Mouse (Mus musculus) brain, embryonic 14.5 days (tissue): ENCODE results near the gene Spint3. TPM values are rescaled to one million over a fixed set of nuclear protein-coding genes. Genes with fewer than 3 reads are reported as not detected.
A peak's percentile ranks its signal among the peaks of the same experiment; 100 is the strongest.

Experiments
- DNase-seq: peaks from one replicate; pipeline ENCODE4 v3.0.0-alpha.2; 2011; ENCODE audit warnings: low read depth
- CTCF ChIP-seq: fragments of 200-500 bp; IDR thresholded peaks from 2 replicates; pipeline ENCODE4 v1.5.1; 2012; ENCODE audit warnings: inconsistent platforms, mild to moderate bottlenecking, moderate library complexity, borderline replicate concordance; ENCODE audit not compliant: insufficient read depth, insufficient read length; ENCODE audit errors: extremely low read depth
- POLR2A ChIP-seq: fragments of 200-500 bp; IDR thresholded peaks from 2 replicates; pipeline ENCODE4 v1.6.1; 2012; ENCODE audit warnings: mild to moderate bottlenecking, inconsistent platforms, borderline replicate concordance; ENCODE audit not compliant: poor library complexity, insufficient read depth, insufficient read length, severe bottlenecking; ENCODE audit errors: extremely low read depth
- polyA plus RNA-seq: library from polyadenylated mRNA; depleted of rRNA; stranded (reverse); fragments of >200 nt; gene quantifications from 2 replicates; pipeline ENCODE4 v1.2.3, GENCODE M21; 2012; rRNA removed

Spint3 gene
- polyA plus RNA-seq, 1 experiment = not detected

DNA sequence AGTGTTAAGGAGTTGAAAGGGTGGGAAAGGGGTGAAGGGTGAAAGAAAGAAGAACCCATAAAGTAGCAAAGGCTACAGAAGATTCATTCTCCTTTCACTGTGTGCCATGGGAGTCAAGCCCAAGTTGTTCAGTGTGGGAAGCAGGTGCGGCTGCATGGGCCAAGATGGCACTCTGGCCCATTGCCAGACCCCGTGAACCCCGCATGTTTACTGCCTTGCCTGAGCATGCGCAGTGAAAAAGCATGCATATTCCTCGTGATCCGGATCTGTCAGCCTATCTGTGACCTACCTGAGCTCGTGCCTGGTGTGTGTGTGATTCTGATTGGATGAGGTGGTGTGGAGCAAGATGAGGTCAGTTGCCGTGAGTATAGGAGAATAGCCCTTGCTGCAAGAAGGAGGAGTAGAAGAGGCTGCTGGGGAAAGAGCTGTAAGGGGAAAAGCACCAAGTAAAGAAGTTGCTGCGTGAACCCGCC is 49.9 kb downstream of the Spint3 start:
- TF ChIP-seq CTCF = no peak
- no peak for TF ChIP-seq POLR2A
- DNase-seq = peak; percentile 32

DNA sequence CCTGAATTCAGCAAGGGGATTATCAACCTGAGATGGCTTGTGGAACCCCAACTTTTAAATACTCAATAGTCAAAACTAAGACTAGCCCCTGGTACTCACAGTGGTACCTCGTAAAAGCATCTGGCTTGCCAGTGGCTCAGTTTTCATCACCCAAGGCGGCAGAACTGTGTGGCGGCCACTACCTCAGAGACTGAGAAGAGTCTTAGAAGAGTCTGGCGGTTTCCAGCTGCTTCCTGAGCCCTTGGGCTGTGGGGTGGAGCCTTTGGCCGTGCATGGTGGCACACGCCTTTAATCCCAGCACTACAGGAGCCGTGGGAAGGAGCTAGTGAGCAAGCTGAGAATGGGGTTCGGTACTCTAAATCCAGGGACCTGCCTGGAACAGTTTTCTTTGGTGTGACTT is 51.0 kb downstream of the Spint3 start:
- DNase-seq = no peak
- no peak for TF ChIP-seq POLR2A
- no peak for TF ChIP-seq CTCF

DNA sequence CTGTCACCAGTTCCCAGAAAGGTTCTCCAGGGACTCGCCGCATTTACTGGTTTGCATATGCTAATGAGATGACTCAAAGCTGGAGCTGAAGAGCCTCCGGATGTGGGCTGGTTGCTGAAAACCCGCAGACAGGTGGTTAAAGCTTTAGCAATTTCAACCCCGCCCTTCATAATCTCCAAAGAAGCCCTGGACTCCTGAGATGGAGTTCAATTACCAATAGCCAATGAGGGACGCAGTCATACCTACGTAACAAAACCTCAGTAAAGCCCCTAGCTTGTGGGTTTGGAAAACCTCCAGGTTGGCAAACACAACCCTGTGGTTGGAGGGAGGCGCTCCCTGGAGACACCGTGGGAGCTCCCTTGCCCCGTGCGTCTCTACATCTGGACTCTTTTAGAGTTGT is 51.4 kb downstream of the Spint3 start:
- TF ChIP-seq CTCF (no peak), POLR2A (no peak)
- DNase-seq = peak; percentile 19

DNA sequence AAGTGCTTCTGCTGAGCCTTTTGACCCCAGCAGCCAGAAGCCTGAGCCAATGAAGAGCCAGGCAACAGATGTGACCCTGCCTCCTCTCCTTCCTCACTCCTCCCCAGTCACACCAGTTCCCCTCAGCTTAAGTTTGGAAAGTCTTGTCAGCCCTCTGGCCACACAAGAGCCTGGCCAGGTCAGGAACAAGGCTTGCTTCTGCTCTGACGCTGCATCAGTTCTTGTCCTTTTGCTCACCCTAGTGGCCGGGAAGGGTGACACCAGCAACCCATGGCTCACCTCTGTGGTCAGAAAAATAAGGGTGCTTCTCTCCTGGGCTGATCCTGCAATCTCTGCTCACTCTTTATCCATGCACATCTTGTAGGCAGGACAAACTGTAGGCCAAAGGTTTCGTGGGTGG is 52.5 kb downstream of the Spint3 start:
- peak; percentile 38 for DNase-seq
- peak; percentile 63; the same call in 1 of the 2 replicates for TF ChIP-seq CTCF
- TF ChIP-seq POLR2A = no peak

Other genes starting within 250 kb of the Spint3 start
- not detected in 2 replicates for gene Svs5, start 240.7 kb downstream of the Spint3 start, polyA plus RNA-seq
- gene Slpi, start 184.4 kb downstream of the Spint3 start, polyA plus RNA-seq = 0.22 TPM in 1 of 2 replicates, not detected in the other
- 0.04 and 0.10 TPM in 2 replicates for gene Rbpjl, start 170.3 kb downstream of the Spint3 start, polyA plus RNA-seq
- gene Matn4, start 168.3 kb downstream of the Spint3 start, polyA plus RNA-seq = 1.8 and 2.5 TPM in 2 replicates
- gene Sdc4, start 129.6 kb downstream of the Spint3 start, polyA plus RNA-seq = 2.3 and 3.7 TPM in 2 replicates
- gene Sys1, start 116.5 kb downstream of the Spint3 start, polyA plus RNA-seq = 69.6 and 82.0 TPM in 2 replicates
- gene Gm20458, start 112.5 kb downstream of the Spint3 start, polyA plus RNA-seq = 8.0 and 10.2 TPM in 2 replicates
- gene Trp53tg5, start 99.7 kb downstream of the Spint3 start, polyA plus RNA-seq = not detected in 2 replicates
- gene Dbndd2, start 87.4 kb downstream of the Spint3 start, polyA plus RNA-seq = 11.4 and 13.1 TPM in 2 replicates
- gene Pigt, start 75.9 kb downstream of the Spint3 start, polyA plus RNA-seq = 109 and 155 TPM in 2 replicates
- gene Wfdc2, start 11.0 kb downstream of the Spint3 start, polyA plus RNA-seq = 3.9 and 5.3 TPM in 2 replicates
- gene Wfdc6a, start 12.0 kb upstream of the Spint3 start, polyA plus RNA-seq = not detected in 2 replicates
- not detected in 2 replicates for gene Eppin, start 20.1 kb upstream of the Spint3 start, polyA plus RNA-seq
- gene Wfdc6b, start 40.1 kb upstream of the Spint3 start, polyA plus RNA-seq = not detected in 2 replicates
- gene Wfdc8, start 40.2 kb upstream of the Spint3 start, polyA plus RNA-seq = not detected in 2 replicates
- not detected in 2 replicates for gene Wfdc16, start 65.3 kb upstream of the Spint3 start, polyA plus RNA-seq
- not detected in 2 replicates for gene Wfdc10, start 82.6 kb upstream of the Spint3 start, polyA plus RNA-seq
- gene Wfdc9, start 83.1 kb upstream of the Spint3 start, polyA plus RNA-seq = not detected in 2 replicates
- gene Wfdc11, start 100.6 kb upstream of the Spint3 start, polyA plus RNA-seq = not detected in 2 replicates
- gene Wfdc13, start 111.6 kb upstream of the Spint3 start, polyA plus RNA-seq = not detected in 2 replicates
- gene Spint4, start 125.0 kb upstream of the Spint3 start, polyA plus RNA-seq = not detected in 2 replicates
- gene Spint5, start 141.8 kb upstream of the Spint3 start, polyA plus RNA-seq = not detected in 2 replicates
- 0.94 and 1.4 TPM in 2 replicates for gene Wfdc3, start 172.5 kb upstream of the Spint3 start, polyA plus RNA-seq
- gene Dnttip1, start 172.5 kb upstream of the Spint3 start, polyA plus RNA-seq = 46.0 and 50.2 TPM in 2 replicates
- 94.0 and 201 TPM in 2 replicates for gene Ube2c, start 196.4 kb upstream of the Spint3 start, polyA plus RNA-seq
- gene Tnnc2, start 206.5 kb upstream of the Spint3 start, polyA plus RNA-seq = 1.7 TPM in 2 replicates
- 25.9 and 27.0 TPM in 2 replicates for gene Snx21, start 212.4 kb upstream of the Spint3 start, polyA plus RNA-seq
- gene Acot8, start 231.4 kb upstream of the Spint3 start, polyA plus RNA-seq = 29.7 and 41.1 TPM in 2 replicates
- gene Zswim3, start 231.6 kb upstream of the Spint3 start, polyA plus RNA-seq = 8.5 and 10.1 TPM in 2 replicates
- gene Zswim1, start 249.2 kb upstream of the Spint3 start, polyA plus RNA-seq = 12.1 and 17.6 TPM in 2 replicates